Mouse (Mus musculus) forebrain, embryonic 12.5 days (tissue): ENCODE data around the gene Zfp78. TPM values are rescaled to one million over a fixed set of nuclear protein-coding genes. Genes with fewer than 3 reads are reported as not detected.

Source experiments
- ATAC-seq: fragments of 200-750 bp; cut with Nextera tagmentation; 2 replicates; pipeline ENCODE4 v1.8.0; 2017; ENCODE audit warnings: moderate TSS enrichment; ENCODE audit not compliant: low FRiP score
- H3K27ac ChIP-seq: fragments of 300-500 bp; sonication (generic); 2 replicates; pipeline ENCODE4 v1.5.1; 2016; ENCODE audit warnings: mild to moderate bottlenecking
- H3K27me3 ChIP-seq: fragments of 300-500 bp; sonication (generic); 2 replicates; pipeline ENCODE4 v1.6.1; 2016; ENCODE audit warnings: mild to moderate bottlenecking
- H3K36me3 ChIP-seq: fragments of 300-500 bp; sonication (generic); replicated peaks from 2 replicates; pipeline ENCODE4 v1.6.1; 2016; ENCODE audit warnings: mild to moderate bottlenecking
- H3K4me1 ChIP-seq: fragments of 300-500 bp; sonication (generic); 2 replicates; pipeline ENCODE4 v1.6.1; 2016
- H3K4me2 ChIP-seq: fragments of 300-500 bp; sonication (generic); 2 replicates; pipeline ENCODE4 v1.6.1; 2016; ENCODE audit warnings: mild to moderate bottlenecking, moderate library complexity
- H3K4me3 ChIP-seq: fragments of 300-500 bp; sonication (generic); replicated peaks from 2 replicates; pipeline ENCODE4 v1.5.1; 2016; ENCODE audit warnings: mild to moderate bottlenecking
- H3K9ac ChIP-seq: fragments of 300-500 bp; sonication (generic); 2 replicates; pipeline ENCODE4 v1.6.1; 2016; ENCODE audit warnings: mild to moderate bottlenecking
- H3K9me3 ChIP-seq: fragments of 300-500 bp; sonication (generic); 2 replicates; pipeline ENCODE4 v1.6.1; 2016
- whole genome bisulfite sequencing: fragments of 180-500 bp; shearing (Covaris S2); methylation state at CpG from one replicate; pipeline ENCODE4 v1.1.7; 2016; 5-methylcytosine and 5-hydroxymethylcytosine counted together
- polyA plus RNA-seq: library from polyadenylated mRNA; unstranded; fragments of >200 nt; fragmentation: Nextera tagmentation; extraction: Ambion mirVana; gene quantifications from 2 replicates; pipeline ENCODE4 v1.2.1, GENCODE M21; 2016

Zfp78 gene
- 2.8 TPM in 2 replicates for polyA plus RNA-seq

GRCm38 (mm10) chr7:6363047-6363488 is at the start of gene Zfp78:
Zfp78 (plus strand) TSS chr7:6363280.
- peak within 1 kb of the TSS; percentile 65 for H3K9ac ChIP-seq
- H3K27me3 ChIP-seq, result no peaks in the 10 kb centered on the region
- peak within 1 kb of the TSS; percentile 65 for H3K4me2 ChIP-seq
- no peaks in the 10 kb centered on the region for H3K9me3 ChIP-seq
- ATAC-seq, result peak; percentile 83
- H3K4me3 ChIP-seq, result peak within 1 kb of the TSS; percentile 51
- H3K36me3 ChIP-seq, result no peaks in the 10 kb centered on the region
- peak within 1 kb of the TSS; percentile 93 for H3K27ac ChIP-seq
- under 1% methylated on average over 23 of the region's 23 CpGs for WGBS
- H3K4me1 ChIP-seq, result peaks cover 7% of the 10 kb centered on the region

- 17% methylated on average over 23 of the region's 23 CpGs for WGBS
- peak; percentile 82 for ATAC-seq
These were observed 32.4 kb upstream of the Zfp78 start for GRCm38 (mm10) chr7:6330458-6331232.

DNA sequence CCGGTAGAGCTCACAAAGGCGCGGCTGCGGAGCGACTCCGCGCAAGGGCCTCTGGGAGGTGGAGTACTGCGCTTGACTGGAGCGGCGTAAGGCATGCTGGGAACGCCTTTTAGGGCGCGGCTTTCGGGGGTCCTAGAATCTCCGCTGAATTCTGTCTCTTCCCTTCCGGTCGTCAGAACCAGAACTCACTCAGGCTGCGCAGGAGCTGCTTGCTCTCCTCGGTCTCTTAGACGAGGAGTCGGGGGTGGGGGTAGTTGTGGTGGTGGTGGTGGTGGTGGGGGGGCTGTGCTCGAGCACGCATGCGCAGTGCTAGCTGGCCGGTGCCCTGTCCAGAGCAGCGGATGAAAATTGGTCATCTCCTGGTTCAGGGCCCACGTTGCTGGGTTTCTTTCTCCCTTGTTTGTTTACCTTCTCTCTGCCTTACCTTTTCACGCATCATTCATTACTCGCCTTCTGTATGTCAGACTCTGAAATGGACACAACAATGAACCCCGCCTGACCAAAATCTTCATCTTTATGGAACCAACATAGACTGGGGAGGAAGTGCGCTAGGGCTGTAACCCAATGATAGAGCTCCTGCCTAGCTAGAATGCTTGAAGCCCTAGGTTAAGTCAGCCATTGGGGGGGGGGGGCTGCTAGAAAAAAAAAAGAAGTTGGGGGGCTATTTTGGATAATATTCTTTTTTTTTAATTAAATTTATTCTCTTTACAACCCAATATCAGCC is 31.7 kb upstream of the Zfp78 start, which contains the start of gene Zfp583:
TSS of gene Zfp583 (minus strand) at position 53 of the 724 bp plus-strand sequence.
- no peaks in the 10 kb centered on the region for H3K9me3 ChIP-seq
- 5% methylated on average over 31 of the region's 31 CpGs for WGBS
- peak within 1 kb of the TSS; percentile 67 for H3K9ac ChIP-seq
- H3K27ac ChIP-seq, result peak within 1 kb of the TSS; percentile 88
- H3K4me1 ChIP-seq, result peaks cover 11% of the 10 kb centered on the region
- ATAC-seq, result peak; percentile 96
- H3K4me3 ChIP-seq, result peak within 1 kb of the TSS; percentile 52
- no peaks in the 10 kb centered on the region for H3K27me3 ChIP-seq
- peak within 1 kb of the TSS; percentile 64 for H3K4me2 ChIP-seq
- H3K36me3 ChIP-seq, result peaks cover 3% of the 10 kb centered on the region; the same call in 1 of the 2 replicates

More at GRCm38 (mm10) chr7:6330458-6331232, 32.4 kb upstream of the Zfp78 start:
- peak overlapping the region; percentile 64 for H3K4me2 ChIP-seq
- no peaks in the 10 kb centered on the region for H3K27me3 ChIP-seq
- H3K36me3 ChIP-seq, result peaks cover 3% of the 10 kb centered on the region; the same call in 1 of the 2 replicates
- H3K9me3 ChIP-seq, result no peaks in the 10 kb centered on the region
- H3K4me1 ChIP-seq, result peaks cover 11% of the 10 kb centered on the region
- peak overlapping the region; percentile 52 for H3K4me3 ChIP-seq
- peak overlapping the region; percentile 88 for H3K27ac ChIP-seq
- H3K9ac ChIP-seq, result peak overlapping the region; percentile 67

DNA sequence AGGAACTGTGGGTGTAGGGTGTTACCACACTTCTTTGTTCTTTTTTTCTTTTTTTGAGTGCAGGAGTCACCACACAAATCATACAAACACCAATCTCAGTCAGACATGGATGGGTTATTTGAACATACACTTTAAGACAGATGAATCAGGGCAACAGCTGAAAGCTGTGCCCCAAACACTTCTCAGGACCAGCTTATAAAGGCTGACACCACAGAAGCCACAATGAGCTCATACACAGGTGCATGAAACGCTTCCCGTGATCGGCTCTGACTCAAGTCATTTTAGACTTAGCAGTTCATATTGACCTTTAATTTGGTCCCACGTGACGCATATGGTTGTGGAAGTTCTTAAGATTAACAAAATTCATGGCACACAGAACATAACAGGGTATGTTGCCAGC is 23.2 kb upstream of the Zfp78 start:
- H3K4me1 ChIP-seq, result peaks cover 4% of the 10 kb centered on the region; the same call in 1 of the 2 replicates
- no peak overlapping the region for H3K4me3 ChIP-seq
- no peaks in the 10 kb centered on the region for H3K9me3 ChIP-seq
- H3K36me3 ChIP-seq, result no peaks in the 10 kb centered on the region
- 85% methylated on average over 5 of the region's 5 CpGs for WGBS
- no peak overlapping the region for H3K27ac ChIP-seq
- H3K27me3 ChIP-seq, result 0 out of 2 replicates have a peak, but pooled peaks cover 4% of the 10 kb centered on the region
- H3K4me2 ChIP-seq, result no peak overlapping the region
- no peak overlapping the region for H3K9ac ChIP-seq
- no peak for ATAC-seq

GRCm38 (mm10) chr7:6343501-6344071 is 19.5 kb upstream of the Zfp78 start, which contains the start of gene Gm3854:
Gm3854 (plus strand) TSS chr7:6343759.
- Histone ChIP-seq H3K9me3 (0 out of 2 replicates have a peak, but pooled peaks cover 3% of the 10 kb centered on the region), H3K9ac (peak within 1 kb of the TSS; percentile 53; the same call in 1 of the 2 replicates), H3K4me1 (peaks cover 4% of the 10 kb centered on the region; the same call in 1 of the 2 replicates), H3K4me3 (peak within 1 kb of the TSS; percentile 62), H3K27me3 (0 out of 2 replicates have a peak, but pooled peaks cover 4% of the 10 kb centered on the region), H3K36me3 (no peaks in the 10 kb centered on the region), H3K27ac (peak within 1 kb of the TSS; percentile 76), H3K4me2 (peak within 1 kb of the TSS; percentile 46)
- WGBS, result under 1% methylated on average over 26 of the region's 26 CpGs
- ATAC-seq, result peak; percentile 91

- peak overlapping the region; percentile 53; the same call in 1 of the 2 replicates for H3K9ac ChIP-seq
- 33% methylated on average over 10 of the region's 10 CpGs for WGBS
- H3K36me3 ChIP-seq, result no peaks in the 10 kb centered on the region
- H3K27me3 ChIP-seq, result 0 out of 2 replicates have a peak, but pooled peaks cover 4% of the 10 kb centered on the region
- H3K9me3 ChIP-seq, result 0 out of 2 replicates have a peak, but pooled peaks cover 3% of the 10 kb centered on the region
- ATAC-seq, result peak; percentile 27; the same call in 1 of the 2 replicates
- no peak overlapping the region for H3K27ac ChIP-seq
- peaks cover 4% of the 10 kb centered on the region; the same call in 1 of the 2 replicates for H3K4me1 ChIP-seq
- peak overlapping the region; percentile 62 for H3K4me3 ChIP-seq
- peak overlapping the region; percentile 46 for H3K4me2 ChIP-seq
These were observed 19.0 kb upstream of the Zfp78 start for GRCm38 (mm10) chr7:6344124-6344523.

DNA sequence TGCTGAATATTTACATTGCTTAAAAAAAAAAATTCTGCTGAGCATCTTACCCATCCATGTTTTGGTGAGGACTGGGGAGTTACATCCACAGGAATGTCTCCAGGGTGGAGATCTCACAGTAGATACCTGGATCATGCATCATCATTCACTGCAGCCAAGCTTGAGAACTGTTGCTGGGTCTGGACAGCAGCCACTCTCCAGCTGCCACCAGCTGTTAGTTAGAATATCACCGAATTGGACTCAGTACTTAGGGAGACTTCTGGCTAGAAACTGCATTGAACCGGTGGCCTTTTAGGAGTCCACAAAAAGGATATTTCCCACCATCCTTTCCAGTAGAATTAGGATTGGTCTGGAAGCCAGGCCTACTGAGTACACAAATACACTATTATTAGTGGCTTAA is 5.0 kb upstream of the Zfp78 start:
- Histone ChIP-seq H3K4me1 (no peaks in the 10 kb centered on the region), H3K27me3 (no peaks in the 10 kb centered on the region), H3K4me2 (no peak overlapping the region), H3K36me3 (peaks cover 7% of the 10 kb centered on the region; the same call in 1 of the 2 replicates), H3K9ac (no peak overlapping the region), H3K27ac (no peak overlapping the region), H3K4me3 (no peak overlapping the region), H3K9me3 (no peaks in the 10 kb centered on the region)
- no peak for ATAC-seq
- WGBS, result 85% methylated on average over 2 of the region's 2 CpGs

DNA sequence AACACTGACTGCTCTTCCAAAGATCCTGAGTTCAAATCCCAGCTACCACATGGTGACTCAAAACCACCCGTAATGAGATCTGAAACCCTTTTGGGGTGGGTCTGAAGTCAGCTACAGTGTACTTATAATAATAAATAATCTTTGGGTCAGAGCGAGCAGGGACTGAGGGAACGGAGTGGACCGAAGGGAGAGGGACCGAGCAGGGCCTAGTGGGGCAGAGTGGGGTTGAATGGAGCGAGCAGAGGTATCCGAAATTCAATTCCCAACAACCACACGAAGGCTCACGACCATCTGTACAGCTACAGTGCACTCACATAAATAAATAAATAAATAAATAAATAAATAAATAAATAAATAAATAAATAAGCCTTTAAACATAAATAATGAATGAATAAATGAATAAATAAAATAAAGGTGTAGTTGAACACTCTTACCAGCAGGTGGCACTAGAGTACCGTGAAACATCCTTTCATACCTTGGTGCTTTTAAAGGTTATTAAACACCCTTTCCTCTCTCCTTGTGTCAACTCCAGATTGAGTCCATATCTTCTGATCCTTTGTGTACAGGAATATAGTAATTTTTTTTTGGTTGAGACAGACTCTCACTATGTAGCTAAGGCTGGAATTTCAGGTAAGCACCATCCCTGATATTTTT is 4.0 kb upstream of the Zfp78 start:
- H3K4me2 ChIP-seq, result no peak overlapping the region
- H3K27ac ChIP-seq, result no peak overlapping the region
- ATAC-seq, result no peak
- peaks cover 6% of the 10 kb centered on the region for H3K4me1 ChIP-seq
- no peaks in the 10 kb centered on the region for H3K27me3 ChIP-seq
- 54% methylated on average over 10 of the region's 10 CpGs for WGBS
- H3K4me3 ChIP-seq, result no peak overlapping the region
- H3K36me3 ChIP-seq, result peaks cover 1% of the 10 kb centered on the region; the same call in 1 of the 2 replicates
- H3K9ac ChIP-seq, result no peak overlapping the region
- no peaks in the 10 kb centered on the region for H3K9me3 ChIP-seq

DNA sequence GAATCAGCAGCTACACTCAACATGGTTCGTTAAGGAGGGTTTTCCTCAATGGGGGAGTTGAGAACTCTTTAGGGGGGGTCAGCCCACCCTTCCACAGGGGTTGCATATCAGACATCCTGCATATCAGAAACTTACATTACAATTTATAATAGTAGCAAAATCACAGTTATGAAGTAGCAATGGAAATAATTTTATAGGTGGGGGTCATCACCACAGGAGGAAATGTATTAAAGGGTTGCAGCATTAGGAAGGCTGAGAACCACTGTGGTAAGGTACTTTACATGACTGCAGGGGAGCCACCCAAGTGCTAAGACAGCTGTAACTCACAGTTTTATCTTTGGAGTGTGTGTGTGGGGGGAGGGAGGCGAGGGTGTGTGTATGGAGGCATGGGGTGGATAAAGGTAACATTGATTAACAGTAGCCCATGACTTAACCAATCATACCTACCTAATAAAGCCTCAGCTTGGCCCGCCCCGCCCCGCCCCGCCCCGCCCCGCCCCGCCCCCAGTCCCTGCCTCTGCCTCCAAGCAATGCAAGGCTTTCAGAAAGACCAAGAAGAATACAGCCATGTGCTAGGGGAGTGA is 2.5 kb upstream of the Zfp78 start:
- Histone ChIP-seq H3K9me3 (no peaks in the 10 kb centered on the region), H3K9ac (no peak overlapping the region), H3K4me3 (no peak overlapping the region), H3K4me1 (peaks cover 7% of the 10 kb centered on the region), H3K36me3 (no peaks in the 10 kb centered on the region), H3K27me3 (no peaks in the 10 kb centered on the region), H3K4me2 (no peak overlapping the region), H3K27ac (no peak overlapping the region)
- WGBS, result 19% methylated on average over 7 of the region's 9 CpGs
- no peak for ATAC-seq

GRCm38 (mm10) chr7:6361756-6362155 is 1.3 kb upstream of the Zfp78 start:
- Histone ChIP-seq H3K9ac (peak overlapping the region; percentile 51), H3K9me3 (no peaks in the 10 kb centered on the region), H3K27me3 (no peaks in the 10 kb centered on the region), H3K4me1 (peaks cover 7% of the 10 kb centered on the region), H3K4me3 (peak overlapping the region; percentile 51), H3K36me3 (no peaks in the 10 kb centered on the region), H3K27ac (peak overlapping the region; percentile 93), H3K4me2 (peak overlapping the region; percentile 65)
- ATAC-seq, result no peak
- 22% methylated on average over 7 of the region's 7 CpGs for WGBS
